Mouse (Mus musculus) lung, postnatal 0 days (tissue): ENCODE measurements around the gene A530016L24Rik. TPM values are rescaled to one million over a fixed set of nuclear protein-coding genes. Genes with fewer than 3 reads are reported as not detected.

Experiments used
- ATAC-seq: fragments of 200-750 bp; cut with Nextera tagmentation; 2 replicates; pipeline ENCODE4 v1.8.0; 2017; ENCODE audit warnings: moderate library complexity
- DNase-seq: peaks from one replicate; pipeline ENCODE4 v3.0.0-alpha.2; 2016; ENCODE audit warnings: low spot score
- H3K27ac ChIP-seq: fragments of 300-500 bp; sonication (generic); 2 replicates; pipeline ENCODE4 v1.5.1; 2014; ENCODE audit warnings: antibody characterized with exemption, mild to moderate bottlenecking, low read length, mixed read lengths
- H3K27me3 ChIP-seq: fragments of 300-500 bp; sonication (generic); replicated peaks from 2 replicates; pipeline ENCODE4 v1.6.1; 2014; ENCODE audit warnings: low read length, mixed read lengths; ENCODE audit not compliant: insufficient read depth
- H3K36me3 ChIP-seq: fragments of 300-500 bp; sonication (generic); 2 replicates; pipeline ENCODE4 v1.6.1; 2014; ENCODE audit warnings: low read length, mixed read lengths; ENCODE audit not compliant: insufficient read depth
- H3K4me1 ChIP-seq: fragments of 300-500 bp; sonication (generic); 2 replicates; pipeline ENCODE4 v1.6.1; 2014; ENCODE audit warnings: antibody characterized with exemption, low read depth, low read length, mixed read lengths; ENCODE audit not compliant: insufficient read depth
- H3K4me2 ChIP-seq: fragments of 300-500 bp; sonication (generic); replicated peaks from 2 replicates; pipeline ENCODE4 v1.6.1; 2014; ENCODE audit warnings: low read depth, mild to moderate bottlenecking, low read length, moderate library complexity, mixed read lengths
- H3K4me3 ChIP-seq: fragments of 300-500 bp; sonication (generic); 2 replicates; pipeline ENCODE4 v1.5.1; 2014; ENCODE audit warnings: low read depth, low read length
- H3K9ac ChIP-seq: fragments of 300-500 bp; sonication (generic); replicated peaks from 2 replicates; pipeline ENCODE4 v1.6.1; 2014; ENCODE audit warnings: low read depth, mild to moderate bottlenecking
- H3K9me3 ChIP-seq: fragments of 300-500 bp; sonication (generic); 2 replicates; pipeline ENCODE4 v1.6.1; 2016; ENCODE audit warnings: low read length, mixed read lengths
- CTCF ChIP-seq: IDR thresholded peaks from 2 replicates; pipeline ENCODE4 v1.5.1; 2016; ENCODE audit warnings: antibody characterized with exemption, mild to moderate bottlenecking
- EP300 ChIP-seq: IDR thresholded peaks from 2 replicates; pipeline ENCODE4 v1.6.1; 2016; ENCODE audit warnings: antibody characterized with exemption, mild to moderate bottlenecking, control low read depth
- WGBS: fragments of 180-500 bp; shearing (Covaris S2); extraction: QIAGEN DNeasy Blood & Tissue Kit; methylation state at CpG from one replicate; pipeline ENCODE4 v1.1.7; 2014; 5-methylcytosine and 5-hydroxymethylcytosine counted together
- polyA plus RNA-seq: library from polyadenylated mRNA; unstranded; fragments of >200 nt; fragmentation: Nextera tagmentation; extraction: Ambion mirVana; gene quantifications from 2 replicates; pipeline ENCODE4 v1.2.1, GENCODE M21; 2015

The A530016L24Rik gene
- polyA plus RNA-seq, 1 experiment from 2014 or later, result 0.04 TPM

DNA sequence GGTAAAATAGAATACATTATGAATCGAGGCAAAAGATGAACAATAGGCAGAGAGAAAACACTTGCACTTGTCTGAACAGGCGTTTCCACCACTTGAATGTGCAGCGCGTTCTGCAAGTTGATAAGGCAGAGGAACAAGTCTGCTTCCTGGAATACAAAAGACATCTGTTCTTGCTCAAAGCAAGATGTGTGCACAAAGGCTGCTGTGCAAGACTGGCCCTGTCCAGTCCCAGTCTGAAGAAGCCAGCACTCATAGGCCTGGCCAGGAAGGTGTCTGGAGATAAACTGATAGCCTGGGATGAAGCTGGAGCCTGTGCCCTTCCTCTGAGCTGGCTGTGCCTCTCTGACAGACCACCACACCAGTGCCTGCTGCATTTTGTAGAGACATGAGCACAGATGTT lies 28.9 kb downstream of the A530016L24Rik start:
- ATAC-seq (no peak), DNase-seq (no peak)
- no peak overlapping the region for H3K27ac ChIP-seq
- TF ChIP-seq EP300, result no peak
- no peak for TF ChIP-seq CTCF
- H3K27me3 ChIP-seq, result no peaks in the 10 kb centered on the region
- no peak overlapping the region for H3K9ac ChIP-seq
- H3K4me3 ChIP-seq, result no peak overlapping the region
- H3K36me3 ChIP-seq, result no peaks in the 10 kb centered on the region
- H3K4me2 ChIP-seq, result no peak overlapping the region
- H3K4me1 ChIP-seq, result no peaks in the 10 kb centered on the region
- no peaks in the 10 kb centered on the region for H3K9me3 ChIP-seq
- 10% methylated on average over 4 of the region's 4 CpGs for WGBS

DNA sequence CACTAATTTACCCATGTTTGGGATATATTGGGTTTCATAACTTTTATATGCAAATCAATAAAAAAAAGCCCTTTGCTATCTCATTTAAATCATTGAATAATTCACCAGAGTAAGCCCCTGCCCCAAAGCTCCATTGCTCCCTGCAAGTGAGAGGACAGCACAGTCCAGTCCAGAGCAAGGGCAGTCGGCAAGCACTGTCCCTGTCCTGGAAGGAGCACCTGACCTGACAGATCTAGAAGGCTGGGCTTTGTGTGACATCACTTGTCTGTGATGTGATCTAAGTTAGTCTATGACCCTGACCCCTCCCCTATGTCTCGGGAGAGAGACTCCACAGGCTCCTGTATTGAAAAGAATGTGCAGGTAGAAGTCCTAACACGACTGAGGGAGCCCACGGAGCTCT lies 44.5 kb downstream of the A530016L24Rik start:
- ATAC-seq, result no peak
- TF ChIP-seq EP300 (no peak), CTCF (no peak)

DNA sequence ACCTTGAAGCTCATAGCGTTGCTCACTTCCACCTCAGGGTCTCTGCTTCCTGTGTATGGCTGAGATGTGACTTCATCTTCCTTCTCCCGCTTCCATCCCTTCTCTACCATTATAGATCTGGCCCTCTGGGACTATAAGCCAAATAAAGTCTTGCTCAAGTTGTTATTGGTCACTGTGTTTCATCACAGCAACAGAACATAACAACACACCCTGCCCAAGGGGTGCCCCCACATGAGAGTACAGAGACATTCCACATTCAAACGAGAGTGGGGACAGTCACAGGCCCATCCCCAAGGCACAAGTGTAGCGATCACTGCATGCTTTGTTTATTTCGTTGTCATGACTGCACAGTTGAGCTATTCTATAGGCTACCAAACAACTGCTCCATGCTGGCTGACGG lies 48.0 kb downstream of the A530016L24Rik start:
- no peaks in the 10 kb centered on the region for H3K36me3 ChIP-seq
- TF ChIP-seq EP300, result no peak
- TF ChIP-seq CTCF, result no peak
- no peak overlapping the region for H3K4me2 ChIP-seq
- DNase-seq (no peak), ATAC-seq (no peak)
- H3K9me3 ChIP-seq, result no peaks in the 10 kb centered on the region
- no peak overlapping the region for H3K27ac ChIP-seq
- no peaks in the 10 kb centered on the region for H3K4me1 ChIP-seq
- WGBS, result 75% methylated on average over 6 of the region's 6 CpGs
- no peaks in the 10 kb centered on the region for H3K27me3 ChIP-seq
- H3K4me3 ChIP-seq, result no peak overlapping the region
- no peak overlapping the region for H3K9ac ChIP-seq

More for the DNA sequence above, 44.5 kb downstream of the A530016L24Rik start:
- Histone ChIP-seq H3K9ac (no peak overlapping the region), H3K36me3 (no peaks in the 10 kb centered on the region), H3K4me2 (no peak overlapping the region), H3K27me3 (no peaks in the 10 kb centered on the region), H3K27ac (no peak overlapping the region), H3K4me1 (no peaks in the 10 kb centered on the region), H3K4me3 (no peak overlapping the region), H3K9me3 (no peaks in the 10 kb centered on the region)
- WGBS, result 59% methylated on average over 4 of the region's 4 CpGs
- no peak for DNase-seq

DNA sequence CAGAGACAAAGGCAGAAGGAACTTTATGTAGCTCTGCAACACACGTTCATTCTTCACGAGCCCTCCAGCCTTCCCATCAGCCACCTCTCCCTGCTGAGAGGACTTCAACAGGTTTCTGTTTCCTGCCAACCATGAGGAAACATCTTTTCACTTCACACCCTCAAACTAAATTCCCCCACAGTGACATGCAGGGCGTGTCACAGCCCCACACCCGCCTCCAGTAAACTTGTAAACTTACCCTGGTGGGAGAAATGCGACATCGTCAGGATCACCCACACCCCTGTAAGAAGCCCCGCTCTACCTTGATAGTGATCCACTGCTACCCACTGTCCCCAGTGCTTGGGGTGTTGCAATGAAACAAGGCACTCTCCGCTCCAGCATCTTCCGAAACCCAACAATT lies 49.1 kb downstream of the A530016L24Rik start:
- no peaks in the 10 kb centered on the region for H3K4me1 ChIP-seq
- H3K36me3 ChIP-seq, result no peaks in the 10 kb centered on the region
- ATAC-seq, result no peak
- DNase-seq, result no peak
- no peaks in the 10 kb centered on the region for H3K27me3 ChIP-seq
- WGBS, result 62% methylated on average over 9 of the region's 9 CpGs
- H3K4me3 ChIP-seq, result no peak overlapping the region
- H3K9ac ChIP-seq, result no peak overlapping the region
- TF ChIP-seq CTCF (no peak), EP300 (no peak)
- no peaks in the 10 kb centered on the region for H3K9me3 ChIP-seq
- no peak overlapping the region for H3K4me2 ChIP-seq
- no peak overlapping the region for H3K27ac ChIP-seq

DNA sequence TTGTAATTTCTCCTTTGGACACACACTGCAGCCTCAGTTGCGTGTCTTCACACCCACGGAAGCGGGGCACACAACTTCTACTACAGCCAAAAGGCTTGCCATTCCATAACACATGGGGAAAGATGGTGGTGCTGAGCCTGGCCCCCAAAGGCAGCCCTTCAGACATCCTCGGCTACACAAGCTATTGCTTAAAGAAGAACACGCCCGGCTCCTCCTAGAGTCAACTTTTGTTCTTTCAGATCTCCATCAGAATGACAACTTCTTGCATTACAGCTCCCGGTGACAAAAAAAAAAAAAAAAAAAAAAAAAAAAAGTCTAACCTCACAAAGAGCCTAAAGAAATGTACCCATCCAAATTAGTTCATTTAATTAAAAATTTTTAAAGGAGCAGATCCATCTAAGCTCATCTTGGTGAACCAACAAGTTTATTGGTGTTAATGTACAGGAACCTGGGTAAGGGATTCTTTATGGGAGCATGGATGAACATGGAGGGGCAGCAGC lies 50.3 kb downstream of the A530016L24Rik start:
- TF ChIP-seq EP300 (no peak), CTCF (no peak)
- DNase-seq (no peak), ATAC-seq (no peak)
- H3K9me3 ChIP-seq, result no peaks in the 10 kb centered on the region
- H3K27me3 ChIP-seq, result no peaks in the 10 kb centered on the region
- no peak overlapping the region for H3K4me3 ChIP-seq
- no peaks in the 10 kb centered on the region for H3K4me1 ChIP-seq
- H3K36me3 ChIP-seq, result no peaks in the 10 kb centered on the region
- no peak overlapping the region for H3K4me2 ChIP-seq
- 83% methylated on average over 7 of the region's 7 CpGs for WGBS
- H3K27ac ChIP-seq, result no peak overlapping the region
- H3K9ac ChIP-seq, result no peak overlapping the region

DNA sequence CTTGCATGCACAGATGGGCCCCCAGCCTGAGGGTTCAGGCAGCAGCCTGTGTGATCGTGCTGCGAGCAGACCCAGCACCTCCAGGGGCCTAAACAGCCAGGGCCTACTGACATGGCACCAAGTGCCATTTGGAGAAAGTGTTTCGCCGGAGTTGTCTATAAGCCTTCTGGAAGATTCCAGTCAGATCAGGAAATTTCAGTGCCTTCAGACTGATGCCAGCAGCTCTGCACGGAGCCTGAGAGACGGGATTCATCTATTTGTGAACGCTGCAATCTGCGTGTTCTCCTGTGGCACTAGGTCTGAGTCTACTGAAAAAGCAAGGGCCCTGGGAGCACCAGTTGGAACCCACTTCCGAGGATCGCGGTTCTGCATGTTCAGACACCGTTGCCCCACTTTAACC lies 51.1 kb downstream of the A530016L24Rik start:
- H3K9ac ChIP-seq, result no peak overlapping the region
- no peak overlapping the region for H3K4me2 ChIP-seq
- no peak overlapping the region for H3K4me3 ChIP-seq
- TF ChIP-seq CTCF (no peak), EP300 (no peak)
- H3K27me3 ChIP-seq, result no peaks in the 10 kb centered on the region
- no peak overlapping the region for H3K27ac ChIP-seq
- no peak for ATAC-seq
- DNase-seq, result no peak
- no peaks in the 10 kb centered on the region for H3K4me1 ChIP-seq
- no peaks in the 10 kb centered on the region for H3K36me3 ChIP-seq
- WGBS, result 89% methylated on average over 12 of the region's 12 CpGs
- H3K9me3 ChIP-seq, result no peaks in the 10 kb centered on the region
